Mouse (Mus musculus): ENCODE data around the gene Gzma. TPM values are rescaled to one million over a fixed set of nuclear protein-coding genes. Genes with fewer than 3 reads are reported as not detected.

Gzma gene
- polyA plus RNA-seq, 1 experiment from 2014 or later: 4.9 TPM

DNA sequence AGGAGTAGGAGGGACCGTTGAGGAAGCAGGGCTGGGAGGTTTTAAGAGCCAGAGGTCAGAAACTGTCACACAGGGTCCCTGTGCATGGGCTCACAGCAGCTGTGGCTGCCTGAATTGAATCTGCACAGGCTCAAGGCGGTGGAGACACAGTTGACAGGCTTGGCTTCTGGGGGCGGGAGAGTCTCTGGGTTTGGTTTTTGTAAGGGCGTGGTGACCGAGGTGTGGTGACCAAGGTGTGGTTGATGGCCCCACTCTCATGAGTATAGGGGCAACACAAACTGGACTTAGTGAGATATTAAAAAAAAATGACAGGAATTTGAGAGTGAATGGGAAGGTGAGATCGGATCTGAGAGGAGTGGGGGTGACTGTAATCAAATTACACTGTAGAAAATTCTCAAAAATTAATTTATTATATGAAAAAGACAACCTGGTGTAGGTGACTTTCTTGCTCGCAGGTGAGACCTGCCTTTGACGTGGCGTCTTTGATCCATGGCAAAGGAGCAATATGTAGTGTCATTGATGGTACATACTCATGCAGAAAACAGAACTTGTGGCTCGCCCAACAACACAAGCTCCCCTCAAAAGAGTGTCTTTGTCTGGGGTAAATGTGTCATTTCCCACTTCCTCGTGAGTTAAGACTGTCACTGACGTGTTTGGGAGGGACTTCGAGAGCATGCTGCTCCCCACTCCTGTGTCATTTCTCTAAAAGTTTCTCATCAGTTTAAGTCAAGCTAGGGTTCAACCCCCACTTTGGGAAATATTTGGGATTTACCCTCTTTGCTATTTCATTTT is 13.4 kb downstream of the Gzma start:
- no peak overlapping the region for H3K4me2 ChIP-seq (replicated peaks; ENCODE audit: low read depth)
- H3K4me3 ChIP-seq (ENCODE audit: low read depth, low read length): no peak overlapping the region
- no peaks in the 10 kb centered on the region for H3K36me3 ChIP-seq (ENCODE audit: control insufficient read depth, insufficient read depth)
- 77% methylated on average over 13 of the region's 13 CpGs for WGBS
- H3K4me1 ChIP-seq (replicated peaks; ENCODE audit: control insufficient read depth, insufficient read depth, low read length): no peaks in the 10 kb centered on the region
- H3K27ac ChIP-seq (ENCODE audit: low read depth, low read length): no peak overlapping the region
- ATAC-seq: no peak
- no peaks in the 10 kb centered on the region for H3K9me3 ChIP-seq (ENCODE audit: control insufficient read depth)
- TF ChIP-seq CTCF (IDR thresholded peaks at IDR 0.05; ENCODE audit: low read depth): no peak
- no peak overlapping the region for H3K9ac ChIP-seq (ENCODE audit: low read depth, low read length)
- H3K27me3 ChIP-seq (replicated peaks; ENCODE audit: control insufficient read depth, insufficient read depth, low read length): no peaks in the 10 kb centered on the region

DNA sequence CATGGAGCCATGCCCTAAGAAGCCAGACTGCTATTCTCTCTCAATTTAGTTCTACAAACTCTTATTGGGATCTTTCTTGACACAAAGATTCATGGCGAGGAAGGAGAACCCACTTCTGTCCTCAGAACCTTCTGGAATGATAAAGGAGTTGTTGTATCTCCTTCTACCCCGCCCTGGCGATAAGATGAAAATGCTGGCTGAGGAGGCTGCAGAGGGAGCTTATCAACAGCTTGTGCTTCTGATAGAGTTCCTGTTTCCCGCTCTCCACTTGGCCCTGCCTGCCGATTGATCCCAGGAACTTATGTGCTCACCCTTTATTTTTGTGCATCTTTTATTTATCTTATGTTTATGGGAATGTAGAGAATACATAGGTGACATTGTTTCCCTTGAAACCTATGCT is 16.0 kb downstream of the Gzma start:
- Histone ChIP-seq H3K9ac (ENCODE audit: low read depth, low read length) (no peak overlapping the region), H3K9me3 (ENCODE audit: control insufficient read depth) (no peaks in the 10 kb centered on the region), H3K27ac (ENCODE audit: low read depth, low read length) (no peak overlapping the region), H3K4me2 (replicated peaks; ENCODE audit: low read depth) (no peak overlapping the region), H3K4me1 (replicated peaks; ENCODE audit: control insufficient read depth, insufficient read depth, low read length) (no peaks in the 10 kb centered on the region), H3K27me3 (replicated peaks; ENCODE audit: control insufficient read depth, insufficient read depth, low read length) (no peaks in the 10 kb centered on the region), H3K4me3 (ENCODE audit: low read depth, low read length) (no peak overlapping the region), H3K36me3 (ENCODE audit: control insufficient read depth, insufficient read depth) (no peaks in the 10 kb centered on the region)
- no peak for TF ChIP-seq CTCF (IDR thresholded peaks at IDR 0.05; ENCODE audit: low read depth)
- 53% methylated on average over 5 of the region's 5 CpGs for WGBS
- no peak for ATAC-seq

GRCm38 (mm10) chr13:113082101-113082500 is 18.7 kb downstream of the Gzma start:
- no peak for TF ChIP-seq CTCF (IDR thresholded peaks at IDR 0.05; ENCODE audit: low read depth)
- H3K27ac ChIP-seq (ENCODE audit: low read depth, low read length): no peak overlapping the region
- no peak overlapping the region for H3K4me2 ChIP-seq (replicated peaks; ENCODE audit: low read depth)
- H3K9me3 ChIP-seq (ENCODE audit: control insufficient read depth): no peaks in the 10 kb centered on the region
- ATAC-seq: no peak
- no peaks in the 10 kb centered on the region for H3K27me3 ChIP-seq (replicated peaks; ENCODE audit: control insufficient read depth, insufficient read depth, low read length)
- H3K4me3 ChIP-seq (ENCODE audit: low read depth, low read length): no peak overlapping the region
- H3K36me3 ChIP-seq (ENCODE audit: control insufficient read depth, insufficient read depth): no peaks in the 10 kb centered on the region
- H3K4me1 ChIP-seq (replicated peaks; ENCODE audit: control insufficient read depth, insufficient read depth, low read length): no peaks in the 10 kb centered on the region
- no peak overlapping the region for H3K9ac ChIP-seq (ENCODE audit: low read depth, low read length)
- WGBS: 64% methylated on average over 1 of the region's 1 CpGs

GRCm38 (mm10) chr13:113079021-113079420 is 21.8 kb downstream of the Gzma start:
- TF ChIP-seq CTCF (IDR thresholded peaks at IDR 0.05; ENCODE audit: low read depth): no peak
- no peaks in the 10 kb centered on the region for H3K4me1 ChIP-seq (replicated peaks; ENCODE audit: control insufficient read depth, insufficient read depth, low read length)
- ATAC-seq: no peak

DNA sequence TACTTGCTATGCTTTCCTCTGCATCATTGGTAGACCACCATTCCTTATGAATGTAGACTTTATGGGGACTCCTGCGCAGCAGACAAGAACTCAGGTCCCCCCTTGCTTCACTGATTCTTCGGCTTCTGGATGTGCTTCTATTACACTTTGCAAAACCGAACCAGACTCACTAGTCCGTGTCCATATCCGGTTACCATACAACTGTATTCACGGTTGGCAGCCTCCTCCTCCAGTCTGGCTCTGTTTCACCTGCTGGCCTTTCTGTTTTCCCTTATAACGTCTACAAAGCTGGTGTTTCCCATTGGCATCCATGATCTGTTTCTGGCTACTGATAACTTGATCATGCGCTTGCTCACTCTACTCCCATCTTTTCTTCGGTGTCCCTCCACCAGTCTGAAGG is 36.2 kb downstream of the Gzma start:
- no peaks in the 10 kb centered on the region for H3K4me1 ChIP-seq (replicated peaks; ENCODE audit: control insufficient read depth, insufficient read depth, low read length)
- H3K9ac ChIP-seq (ENCODE audit: low read depth, low read length): no peak overlapping the region
- H3K36me3 ChIP-seq (ENCODE audit: control insufficient read depth, insufficient read depth): no peaks in the 10 kb centered on the region
- no peak for TF ChIP-seq CTCF (IDR thresholded peaks at IDR 0.05; ENCODE audit: low read depth)
- no peak for ATAC-seq
- H3K27me3 ChIP-seq (replicated peaks; ENCODE audit: control insufficient read depth, insufficient read depth, low read length): no peaks in the 10 kb centered on the region
- H3K27ac ChIP-seq (ENCODE audit: low read depth, low read length): no peak overlapping the region
- no peaks in the 10 kb centered on the region for H3K9me3 ChIP-seq (ENCODE audit: control insufficient read depth)
- WGBS: 88% methylated on average over 9 of the region's 9 CpGs
- H3K4me2 ChIP-seq (replicated peaks; ENCODE audit: low read depth): no peak overlapping the region
- no peak overlapping the region for H3K4me3 ChIP-seq (ENCODE audit: low read depth, low read length)

More at GRCm38 (mm10) chr13:113079021-113079420, 21.8 kb downstream of the Gzma start:
- Histone ChIP-seq H3K9ac (ENCODE audit: low read depth, low read length) (no peak overlapping the region), H3K36me3 (ENCODE audit: control insufficient read depth, insufficient read depth) (no peaks in the 10 kb centered on the region), H3K27ac (ENCODE audit: low read depth, low read length) (no peak overlapping the region), H3K4me3 (ENCODE audit: low read depth, low read length) (no peak overlapping the region), H3K27me3 (replicated peaks; ENCODE audit: control insufficient read depth, insufficient read depth, low read length) (no peaks in the 10 kb centered on the region), H3K9me3 (ENCODE audit: control insufficient read depth) (no peaks in the 10 kb centered on the region), H3K4me2 (replicated peaks; ENCODE audit: low read depth) (no peak overlapping the region)
- 83% methylated on average over 9 of the region's 9 CpGs for WGBS

GRCm38 (mm10) chr13:113061746-113062145 is 39.0 kb downstream of the Gzma start:
- 90% methylated on average over 6 of the region's 6 CpGs for WGBS
- ATAC-seq: no peak

More at GRCm38 (mm10) chr13:113061746-113062145, 39.0 kb downstream of the Gzma start:
- Histone ChIP-seq H3K4me3 (ENCODE audit: low read depth, low read length) (no peak overlapping the region), H3K27ac (ENCODE audit: low read depth, low read length) (no peak overlapping the region), H3K9me3 (ENCODE audit: control insufficient read depth) (no peaks in the 10 kb centered on the region), H3K4me2 (replicated peaks; ENCODE audit: low read depth) (no peak overlapping the region), H3K27me3 (replicated peaks; ENCODE audit: control insufficient read depth, insufficient read depth, low read length) (no peaks in the 10 kb centered on the region), H3K36me3 (ENCODE audit: control insufficient read depth, insufficient read depth) (no peaks in the 10 kb centered on the region), H3K4me1 (replicated peaks; ENCODE audit: control insufficient read depth, insufficient read depth, low read length) (no peaks in the 10 kb centered on the region), H3K9ac (ENCODE audit: low read depth, low read length) (no peak overlapping the region)
- TF ChIP-seq CTCF (IDR thresholded peaks at IDR 0.05; ENCODE audit: low read depth): no peak
